Mouse (Mus musculus): ENCODE data around the gene Abcb9. TPM values are rescaled to one million over a fixed set of nuclear protein-coding genes. Genes with fewer than 3 reads are reported as not detected.

The Abcb9 gene
- polyA plus RNA-seq, 2 experiments = 2.6 to 3.1 TPM

- no peak for ATAC-seq (ENCODE audit: insufficient read depth)
- H3K27me3 ChIP-seq (ENCODE audit: control insufficient read depth, insufficient read depth, low read length) = no peaks in the 10 kb centered on the region
- DNase-seq (ENCODE audit: low read depth in 3 of 3, low spot score in 3 of 3) = no peak
- no peak overlapping the region for H3K4me3 ChIP-seq (ENCODE audit: insufficient read depth in 1 of 2, low read depth in 2 of 2, low read length in 2 of 2)
- no peak overlapping the region for H3K4me2 ChIP-seq (ENCODE audit: low read depth)
- H3K36me3 ChIP-seq (replicated peaks; ENCODE audit: control insufficient read depth, insufficient read depth, low read depth) = no peaks in the 10 kb centered on the region; the same call in 1 of the 2 replicates
- H3K4me1 ChIP-seq (replicated peaks; ENCODE audit: control insufficient read depth in 2 of 2, insufficient read depth in 2 of 2, low read length in 1 of 2) = peaks cover 38 to 74% of the 10 kb centered on the region in 2 experiments
- H3K9me3 ChIP-seq (ENCODE audit: control insufficient read depth, low read length) = no peaks in the 10 kb centered on the region
- H3K27ac ChIP-seq = 0 out of 2 replicates have a peak overlapping the region, but pooled peaks have one; percentile 12
- H3K9ac ChIP-seq (replicated peaks) = no peak overlapping the region
- 81% methylated on average over 6 of the region's 6 CpGs for WGBS (ENCODE audit: insufficient replicate concordance)
- TF ChIP-seq EP300 (IDR thresholded peaks at IDR 0.05; ENCODE audit: low read depth) = no peak
- no peak for TF ChIP-seq CTCF (IDR thresholded peaks at IDR 0.05; ENCODE audit: low read depth)
Observed at GRCm38 (mm10) chr5:124024677-124025076, 70.9 kb downstream of the Abcb9 start.

- H3K4me2 ChIP-seq (ENCODE audit: low read depth) = peak overlapping the region; percentile 55
- peak overlapping the region in 1 of 2 experiments; percentile 2; a peak in 2 of 4 replicates for H3K4me3 ChIP-seq (ENCODE audit: insufficient read depth in 1 of 2, low read depth in 2 of 2, low read length in 2 of 2)
Observed at GRCm38 (mm10) chr5:124022365-124022764, 73.2 kb downstream of the Abcb9 start.

GRCm38 (mm10) chr5:124021701-124022100 is 73.9 kb downstream of the Abcb9 start:
- 58% methylated on average over 11 of the region's 11 CpGs for WGBS (ENCODE audit: insufficient replicate concordance)
- H3K9me3 ChIP-seq (ENCODE audit: control insufficient read depth, low read length) = no peaks in the 10 kb centered on the region
- no peak overlapping the region; the same call in 1 of the 2 replicates for H3K9ac ChIP-seq (replicated peaks)
- peak overlapping the region; percentile 55 for H3K4me2 ChIP-seq (ENCODE audit: low read depth)
- H3K27ac ChIP-seq = peak overlapping the region; percentile 39
- TF ChIP-seq CTCF (IDR thresholded peaks at IDR 0.05; ENCODE audit: low read depth) = no peak
- no peak for TF ChIP-seq EP300 (IDR thresholded peaks at IDR 0.05; ENCODE audit: low read depth)
- ATAC-seq (ENCODE audit: insufficient read depth) = no peak
- H3K4me3 ChIP-seq (ENCODE audit: insufficient read depth in 1 of 2, low read depth in 2 of 2, low read length in 2 of 2) = peak overlapping the region in 1 of 2 experiments; percentile 2; a peak in 1 of 4 replicates
- no peaks in the 10 kb centered on the region for H3K36me3 ChIP-seq (replicated peaks; ENCODE audit: control insufficient read depth, insufficient read depth, low read depth)
- peaks cover 52 to 78% of the 10 kb centered on the region in 2 experiments for H3K4me1 ChIP-seq (replicated peaks; ENCODE audit: control insufficient read depth in 2 of 2, insufficient read depth in 2 of 2, low read length in 1 of 2)
- no peaks in the 10 kb centered on the region for H3K27me3 ChIP-seq (ENCODE audit: control insufficient read depth, insufficient read depth, low read length)
- no peak for DNase-seq (ENCODE audit: low read depth in 3 of 3, low spot score in 3 of 3)

More at GRCm38 (mm10) chr5:124022365-124022764, 73.2 kb downstream of the Abcb9 start:
- peak overlapping the region; percentile 39 for H3K27ac ChIP-seq
- ATAC-seq (ENCODE audit: insufficient read depth) (no peak), DNase-seq (ENCODE audit: low read depth in 3 of 3, low spot score in 3 of 3) (no peak)
- H3K4me1 ChIP-seq (replicated peaks; ENCODE audit: control insufficient read depth in 2 of 2, insufficient read depth in 2 of 2, low read length in 1 of 2) = peaks cover 45 to 75% of the 10 kb centered on the region in 2 experiments
- H3K9me3 ChIP-seq (ENCODE audit: control insufficient read depth, low read length) = no peaks in the 10 kb centered on the region
- H3K27me3 ChIP-seq (ENCODE audit: control insufficient read depth, insufficient read depth, low read length) = no peaks in the 10 kb centered on the region
- TF ChIP-seq EP300 (IDR thresholded peaks at IDR 0.05; ENCODE audit: low read depth) (0 out of 2 replicates have a peak, but pooled peaks have one; percentile 5), CTCF (IDR thresholded peaks at IDR 0.05; ENCODE audit: low read depth) (no peak)
- peak overlapping the region; percentile 40; the same call in 1 of the 2 replicates for H3K9ac ChIP-seq (replicated peaks)
- no peaks in the 10 kb centered on the region; the same call in 1 of the 2 replicates for H3K36me3 ChIP-seq (replicated peaks; ENCODE audit: control insufficient read depth, insufficient read depth, low read depth)
- WGBS (ENCODE audit: insufficient replicate concordance) = 5% methylated on average over 7 of the region's 7 CpGs

- 72% methylated on average over 11 of the region's 11 CpGs for WGBS (ENCODE audit: insufficient replicate concordance)
- Histone ChIP-seq H3K36me3 (replicated peaks; ENCODE audit: control insufficient read depth, insufficient read depth, low read depth) (no peaks in the 10 kb centered on the region), H3K4me3 (ENCODE audit: insufficient read depth in 1 of 2, low read depth in 2 of 2, low read length in 2 of 2) (no peak overlapping the region), H3K27me3 (ENCODE audit: control insufficient read depth, insufficient read depth, low read length) (no peaks in the 10 kb centered on the region), H3K9me3 (ENCODE audit: control insufficient read depth, low read length) (no peaks in the 10 kb centered on the region), H3K4me2 (ENCODE audit: low read depth) (no peak overlapping the region), H3K4me1 (replicated peaks; ENCODE audit: control insufficient read depth in 2 of 2, insufficient read depth in 2 of 2, low read length in 1 of 2) (peaks cover 56 to 79% of the 10 kb centered on the region in 2 experiments), H3K27ac (no peak overlapping the region), H3K9ac (replicated peaks) (no peak overlapping the region)
- ATAC-seq (ENCODE audit: insufficient read depth) (no peak), DNase-seq (ENCODE audit: low read depth in 3 of 3, low spot score in 3 of 3) (no peak)
- no peak for TF ChIP-seq CTCF (IDR thresholded peaks at IDR 0.05; ENCODE audit: low read depth)
- TF ChIP-seq EP300 (IDR thresholded peaks at IDR 0.05; ENCODE audit: low read depth) = no peak
Observed at GRCm38 (mm10) chr5:124021148-124021547, 74.5 kb downstream of the Abcb9 start.

- peaks cover 56 to 75% of the 10 kb centered on the region in 2 experiments for H3K4me1 ChIP-seq (replicated peaks; ENCODE audit: control insufficient read depth in 2 of 2, insufficient read depth in 2 of 2, low read length in 1 of 2)
- H3K27ac ChIP-seq = peak overlapping the region; percentile 13
- 0 out of 2 replicates have a peak overlapping the region, but pooled peaks have one; percentile 24 for H3K9ac ChIP-seq (replicated peaks)
- TF ChIP-seq CTCF (IDR thresholded peaks at IDR 0.05; ENCODE audit: low read depth) (no peak), EP300 (IDR thresholded peaks at IDR 0.05; ENCODE audit: low read depth) (no peak)
- H3K4me2 ChIP-seq (ENCODE audit: low read depth) = peak overlapping the region; percentile 45
- ATAC-seq (ENCODE audit: insufficient read depth) (peak; percentile 59), DNase-seq (ENCODE audit: low read depth in 3 of 3, low spot score in 3 of 3) (peak in 2 of 3 experiments; percentile 46 to 66)
- H3K9me3 ChIP-seq (ENCODE audit: control insufficient read depth, low read length) = no peaks in the 10 kb centered on the region
- no peaks in the 10 kb centered on the region for H3K36me3 ChIP-seq (replicated peaks; ENCODE audit: control insufficient read depth, insufficient read depth, low read depth)
- WGBS (ENCODE audit: insufficient replicate concordance) = 27% methylated on average over 12 of the region's 12 CpGs
- H3K4me3 ChIP-seq (ENCODE audit: insufficient read depth in 1 of 2, low read depth in 2 of 2, low read length in 2 of 2) = no peak overlapping the region
- no peaks in the 10 kb centered on the region for H3K27me3 ChIP-seq (ENCODE audit: control insufficient read depth, insufficient read depth, low read length)
Observed at GRCm38 (mm10) chr5:124019348-124020216, 76.0 kb downstream of the Abcb9 start.
